Mouse (Mus musculus): ENCODE measurements at regions not wholly inside any gene's neighbourhood (a gene's known extent, or its start where the extent isn't known, plus 50 kb on each side); places are given as distances from the start of the nearest gene placed in this dataset.

DNA sequence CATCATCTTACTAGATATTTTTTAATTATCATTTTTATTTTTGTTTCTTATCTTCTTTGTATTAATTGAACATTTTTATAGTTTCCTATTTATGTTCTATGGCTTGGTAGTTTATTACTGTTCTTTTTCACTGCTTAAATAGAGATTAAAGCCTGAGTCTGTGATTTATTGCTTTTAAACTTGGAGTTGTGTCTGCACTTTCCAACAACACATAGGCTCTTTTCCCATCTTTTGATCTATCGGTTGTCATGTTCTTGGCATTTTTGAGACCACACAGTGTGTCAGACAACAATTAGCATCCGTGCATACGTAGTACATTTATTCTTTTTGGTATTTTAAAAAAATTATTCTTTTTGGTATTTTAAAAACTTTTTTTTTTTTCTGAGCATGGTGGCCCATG is 173.2 kb upstream of the Tcf21 start:
- WGBS = 93% methylated on average over 3 of the region's 3 CpGs
- no peak for DNase-seq (ENCODE audit: low spot score)
- no peaks in the 10 kb centered on the region for H3K36me3 ChIP-seq (replicated peaks)
- no peaks in the 10 kb centered on the region for H3K27me3 ChIP-seq (replicated peaks; ENCODE audit: low read depth, poor library complexity, severe bottlenecking)
- H3K9me3 ChIP-seq = no peaks in the 10 kb centered on the region
- no peak overlapping the region for H3K4me3 ChIP-seq
- no peaks in the 10 kb centered on the region for H3K4me1 ChIP-seq
- no peak overlapping the region for H3K27ac ChIP-seq (replicated peaks)

GRCm38 (mm10) chr10:22981798-22982197 is 161.8 kb upstream of the Tcf21 start:
- 79% methylated on average over 6 of the region's 6 CpGs for WGBS
- DNase-seq (ENCODE audit: low spot score) = no peak
- Histone ChIP-seq H3K4me1 (no peaks in the 10 kb centered on the region), H3K9me3 (no peaks in the 10 kb centered on the region), H3K27me3 (replicated peaks; ENCODE audit: low read depth, poor library complexity, severe bottlenecking) (no peaks in the 10 kb centered on the region), H3K4me3 (no peak overlapping the region), H3K27ac (replicated peaks) (no peak overlapping the region), H3K36me3 (replicated peaks) (no peaks in the 10 kb centered on the region)

- no peaks in the 10 kb centered on the region for H3K27me3 ChIP-seq (replicated peaks; ENCODE audit: low read depth, poor library complexity, severe bottlenecking)
- 92% methylated on average over 7 of the region's 7 CpGs for WGBS
- no peak overlapping the region for H3K27ac ChIP-seq (replicated peaks)
Measured at GRCm38 (mm10) chr10:22978442-22978841, 158.5 kb upstream of the Tcf21 start.

DNA sequence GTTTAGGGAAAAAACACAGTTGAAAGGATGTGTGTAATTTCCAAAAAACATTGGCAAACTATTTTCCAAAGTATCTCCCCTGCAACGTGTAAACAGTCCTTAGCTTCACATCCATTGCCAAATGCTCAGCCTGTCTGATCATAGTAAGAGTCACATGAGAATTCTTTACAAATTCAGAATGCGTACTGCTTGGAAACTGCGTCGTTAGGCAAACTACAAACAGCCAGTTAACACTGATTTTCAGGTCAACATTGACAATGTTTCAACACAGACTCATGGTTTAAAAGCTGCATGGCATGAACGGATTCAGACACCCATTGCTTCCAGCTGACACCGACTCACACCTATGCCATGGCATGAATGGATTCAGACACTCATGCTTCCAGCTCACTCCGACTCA is 137.0 kb upstream of the Tcf21 start:
- Histone ChIP-seq H3K4me1 (0 out of 2 replicates have a peak, but pooled peaks cover 4% of the 10 kb centered on the region), H3K36me3 (replicated peaks) (no peaks in the 10 kb centered on the region), H3K27me3 (replicated peaks; ENCODE audit: low read depth, poor library complexity, severe bottlenecking) (no peaks in the 10 kb centered on the region), H3K27ac (replicated peaks) (no peak overlapping the region), H3K9me3 (no peaks in the 10 kb centered on the region), H3K4me3 (no peak overlapping the region)
- DNase-seq (ENCODE audit: low spot score) = no peak
- WGBS = 85% methylated on average over 7 of the region's 7 CpGs

More at GRCm38 (mm10) chr10:22978442-22978841, 158.5 kb upstream of the Tcf21 start:
- Histone ChIP-seq H3K4me1 (no peaks in the 10 kb centered on the region), H3K36me3 (replicated peaks) (no peaks in the 10 kb centered on the region), H3K9me3 (no peaks in the 10 kb centered on the region), H3K4me3 (no peak overlapping the region)
- DNase-seq (ENCODE audit: low spot score) = no peak

GRCm38 (mm10) chr10:22953283-22953682 is 133.3 kb upstream of the Tcf21 start:
- Histone ChIP-seq H3K36me3 (replicated peaks) (no peaks in the 10 kb centered on the region), H3K4me3 (no peak overlapping the region), H3K4me1 (0 out of 2 replicates have a peak, but pooled peaks cover 1% of the 10 kb centered on the region), H3K27me3 (replicated peaks; ENCODE audit: low read depth, poor library complexity, severe bottlenecking) (no peaks in the 10 kb centered on the region), H3K9me3 (no peaks in the 10 kb centered on the region), H3K27ac (replicated peaks) (no peak overlapping the region)
- no peak for DNase-seq (ENCODE audit: low spot score)
- 83% methylated on average over 6 of the region's 6 CpGs for WGBS

GRCm38 (mm10) chr10:22944247-22944646 is 124.3 kb upstream of the Tcf21 start:
- no peak overlapping the region for H3K27ac ChIP-seq (replicated peaks)
- 94% methylated on average over 1 of the region's 1 CpGs for WGBS
- no peaks in the 10 kb centered on the region for H3K36me3 ChIP-seq (replicated peaks)
- no peak for DNase-seq (ENCODE audit: low spot score)
- no peaks in the 10 kb centered on the region for H3K27me3 ChIP-seq (replicated peaks; ENCODE audit: low read depth, poor library complexity, severe bottlenecking)
- no peaks in the 10 kb centered on the region for H3K4me1 ChIP-seq
- no peaks in the 10 kb centered on the region for H3K9me3 ChIP-seq
- H3K4me3 ChIP-seq = no peak overlapping the region

- WGBS = 88% methylated on average over 8 of the region's 8 CpGs
- DNase-seq (ENCODE audit: low spot score) = no peak
- Histone ChIP-seq H3K4me1 (peaks cover 6% of the 10 kb centered on the region), H3K36me3 (replicated peaks) (no peaks in the 10 kb centered on the region), H3K27me3 (replicated peaks; ENCODE audit: low read depth, poor library complexity, severe bottlenecking) (no peaks in the 10 kb centered on the region), H3K4me3 (no peak overlapping the region), H3K27ac (replicated peaks) (no peak overlapping the region), H3K9me3 (no peaks in the 10 kb centered on the region)
Measured at GRCm38 (mm10) chr10:22927977-22928376, 108.0 kb upstream of the Tcf21 start.

DNA sequence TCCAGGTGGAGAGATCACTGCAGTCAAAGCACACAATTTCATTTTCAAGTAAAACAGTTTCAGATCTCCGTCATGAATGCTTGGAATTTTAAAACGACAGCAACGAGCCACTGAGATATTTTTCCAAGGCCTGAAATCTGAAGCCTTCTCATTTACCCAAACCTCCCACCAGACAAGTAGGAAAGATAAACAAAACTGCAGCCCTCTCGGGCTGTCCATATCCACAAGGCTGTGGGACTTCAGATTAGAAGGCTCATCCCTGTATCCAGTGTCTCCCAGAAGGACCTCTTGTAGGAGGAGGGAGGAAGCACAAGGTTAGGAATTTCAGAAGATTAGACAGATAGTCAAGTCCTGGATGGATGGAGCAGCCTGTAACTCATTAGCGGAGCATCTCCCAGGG is 106.1 kb upstream of the Tcf21 start:
- DNase-seq (ENCODE audit: low spot score) = peak; percentile 12
- Histone ChIP-seq H3K4me1 (peaks cover 6% of the 10 kb centered on the region), H3K36me3 (replicated peaks) (no peaks in the 10 kb centered on the region), H3K9me3 (no peaks in the 10 kb centered on the region), H3K4me3 (no peak overlapping the region), H3K27ac (replicated peaks) (peak overlapping the region; percentile 44; the same call in 1 of the 2 replicates), H3K27me3 (replicated peaks; ENCODE audit: low read depth, poor library complexity, severe bottlenecking) (no peaks in the 10 kb centered on the region)
- 39% methylated on average over 5 of the region's 5 CpGs for WGBS

- 82% methylated on average over 11 of the region's 11 CpGs for WGBS
- H3K36me3 ChIP-seq (replicated peaks) = no peaks in the 10 kb centered on the region
- H3K27me3 ChIP-seq (replicated peaks; ENCODE audit: low read depth, poor library complexity, severe bottlenecking) = no peaks in the 10 kb centered on the region
- H3K4me1 ChIP-seq = peaks cover 3% of the 10 kb centered on the region
- H3K4me3 ChIP-seq = no peak overlapping the region
- DNase-seq (ENCODE audit: low spot score) = no peak
- H3K9me3 ChIP-seq = no peaks in the 10 kb centered on the region
- no peak overlapping the region for H3K27ac ChIP-seq (replicated peaks)
Measured at GRCm38 (mm10) chr10:22921035-22921965, 101.3 kb upstream of the Tcf21 start.

DNA sequence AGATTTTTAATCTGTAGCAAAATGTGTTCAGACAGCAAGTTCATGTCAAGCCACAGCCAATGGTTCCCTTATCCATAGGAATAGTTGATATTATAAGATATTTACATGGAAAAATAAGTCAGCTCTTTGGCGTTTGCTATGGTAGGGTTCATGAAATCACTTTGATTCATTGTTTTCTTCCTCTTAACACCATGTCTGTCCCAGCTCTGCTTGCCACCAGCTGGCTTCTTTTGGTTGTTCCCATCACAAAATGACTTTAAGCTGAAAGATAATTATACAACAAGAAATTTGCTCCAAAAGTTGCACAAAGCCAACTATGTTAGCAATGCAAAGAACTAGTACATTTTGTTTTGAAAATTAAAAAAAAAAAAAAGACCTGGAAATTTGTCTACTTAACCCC is 99.9 kb upstream of the Tcf21 start:
- 82% methylated on average over 1 of the region's 1 CpGs for WGBS
- Histone ChIP-seq H3K36me3 (replicated peaks) (no peaks in the 10 kb centered on the region), H3K9me3 (no peaks in the 10 kb centered on the region)

GRCm38 (mm10) chr10:22917797-22918196 is 97.8 kb upstream of the Tcf21 start:
- Histone ChIP-seq H3K36me3 (replicated peaks) (no peaks in the 10 kb centered on the region), H3K27me3 (replicated peaks; ENCODE audit: low read depth, poor library complexity, severe bottlenecking) (no peaks in the 10 kb centered on the region), H3K4me1 (no peaks in the 10 kb centered on the region), H3K9me3 (no peaks in the 10 kb centered on the region), H3K4me3 (no peak overlapping the region), H3K27ac (replicated peaks) (no peak overlapping the region)
- no peak for DNase-seq (ENCODE audit: low spot score)
- WGBS = 96% methylated on average over 1 of the region's 1 CpGs

More for the DNA sequence above, 99.9 kb upstream of the Tcf21 start:
- no peak for DNase-seq (ENCODE audit: low spot score)
- Histone ChIP-seq H3K27ac (replicated peaks) (no peak overlapping the region), H3K4me1 (no peaks in the 10 kb centered on the region), H3K4me3 (no peak overlapping the region), H3K27me3 (replicated peaks; ENCODE audit: low read depth, poor library complexity, severe bottlenecking) (no peaks in the 10 kb centered on the region)

GRCm38 (mm10) chr10:22915785-22916514 is 96.0 kb upstream of the Tcf21 start:
- Histone ChIP-seq H3K4me3 (no peak overlapping the region), H3K4me1 (no peaks in the 10 kb centered on the region), H3K36me3 (replicated peaks) (no peaks in the 10 kb centered on the region), H3K9me3 (no peaks in the 10 kb centered on the region), H3K27me3 (replicated peaks; ENCODE audit: low read depth, poor library complexity, severe bottlenecking) (no peaks in the 10 kb centered on the region), H3K27ac (replicated peaks) (no peak overlapping the region)
- DNase-seq (ENCODE audit: low spot score) = no peak
- 85% methylated on average over 6 of the region's 6 CpGs for WGBS

DNA sequence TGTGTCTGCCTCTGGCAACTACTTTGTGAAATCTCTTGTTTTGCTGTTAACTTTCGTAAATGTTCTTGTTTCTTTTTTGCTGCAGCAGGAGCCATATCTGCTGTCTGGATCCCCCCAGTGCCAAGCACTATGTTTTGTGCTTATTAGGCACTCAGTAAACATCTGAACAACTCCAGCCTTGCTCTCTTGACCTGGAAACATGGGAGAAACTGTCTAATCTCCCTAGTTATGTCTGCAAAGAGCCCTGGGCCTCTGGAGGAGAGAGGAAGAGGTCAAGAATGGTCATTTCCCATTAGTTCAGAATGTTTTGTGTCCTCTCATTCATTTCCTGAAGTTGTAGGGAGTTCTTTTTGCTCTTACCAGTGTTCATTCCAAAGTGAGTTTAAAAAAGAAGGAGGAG is 93.1 kb upstream of the Tcf21 start:
- H3K27ac ChIP-seq (replicated peaks) = no peak overlapping the region
- 82% methylated on average over 1 of the region's 1 CpGs for WGBS

More for the DNA sequence above, 93.1 kb upstream of the Tcf21 start:
- no peak for DNase-seq (ENCODE audit: low spot score)
- no peaks in the 10 kb centered on the region for H3K4me1 ChIP-seq
- no peaks in the 10 kb centered on the region for H3K27me3 ChIP-seq (replicated peaks; ENCODE audit: low read depth, poor library complexity, severe bottlenecking)
- no peaks in the 10 kb centered on the region for H3K36me3 ChIP-seq (replicated peaks)
- H3K4me3 ChIP-seq = no peak overlapping the region
- no peaks in the 10 kb centered on the region for H3K9me3 ChIP-seq

All from embryonic facial prominence, embryonic 10.5 days (tissue).